Mouse (Mus musculus): Measurements from ENCODE around the gene Mrgpra6.

Mrgpra6 gene

DNA sequence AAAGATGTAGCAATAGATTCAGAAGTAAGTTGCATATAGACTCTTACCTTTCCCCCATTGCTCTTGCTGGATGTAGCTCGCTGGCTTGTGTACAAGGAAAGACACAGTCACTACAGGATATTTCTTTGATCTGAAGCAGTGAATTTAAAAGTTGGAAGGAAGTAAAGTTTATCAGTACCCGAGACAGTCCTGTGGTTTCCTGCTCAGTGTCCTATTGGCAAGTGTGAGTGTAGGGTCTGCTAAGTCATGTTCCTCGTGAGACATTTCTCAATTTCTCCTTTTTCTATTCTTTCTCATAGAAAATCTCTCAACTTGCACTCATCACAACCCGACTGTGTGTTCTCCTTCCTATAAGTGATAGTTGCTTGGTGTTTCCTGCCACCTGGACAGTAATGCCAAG lies at the start of gene Mrgpra6:
TSS of gene Mrgpra6 (minus strand) at position 91 of the 400 bp plus-strand sequence.
- no peak for DNase-seq

DNA sequence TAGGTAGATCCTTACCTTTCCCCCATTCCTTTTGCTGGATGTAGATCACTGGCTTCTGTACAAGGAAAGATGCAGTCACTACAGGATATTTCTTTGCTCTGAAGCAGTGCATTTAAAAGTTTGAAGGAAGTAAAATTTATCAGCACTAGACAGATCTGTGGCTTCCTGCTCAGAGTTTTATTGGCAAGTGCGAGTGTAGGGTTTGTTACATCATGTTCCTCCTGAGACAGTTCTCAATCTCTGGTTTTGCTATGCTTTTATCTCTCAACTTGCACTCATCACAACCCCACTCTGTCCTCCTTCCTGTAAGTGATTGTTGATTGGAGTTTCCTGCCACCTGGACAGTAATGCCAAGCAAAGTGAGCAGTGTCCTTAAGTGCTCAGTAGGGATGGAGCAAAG lies 48.0 kb upstream of the Mrgpra6 start, which contains the start of gene Mrgpra9:
TSS of gene Mrgpra9 (minus strand) at position 79 of the 400 bp plus-strand sequence.
- DNase-seq, result no peak

DNA sequence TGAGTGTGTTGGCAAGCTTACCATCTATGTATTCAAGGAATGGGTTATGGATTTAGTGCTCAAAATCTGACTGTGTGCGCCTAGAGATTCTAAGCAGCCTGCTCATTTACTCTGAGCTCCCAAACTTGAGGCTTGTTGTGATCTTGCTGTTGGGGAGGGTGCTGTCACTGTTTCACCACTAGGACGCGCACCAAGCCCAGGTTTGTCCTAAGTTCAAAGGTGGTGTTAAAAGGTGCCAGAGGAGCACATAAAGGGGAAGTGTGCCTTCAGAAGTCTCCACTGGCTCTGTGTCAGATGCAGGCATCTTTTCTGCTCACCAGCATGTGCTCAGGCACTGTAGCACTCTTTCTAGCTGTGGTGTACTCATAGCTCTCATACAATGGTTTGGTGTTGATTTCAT lies 39.9 kb upstream of the Mrgpra6 start:
- DNase-seq, result no peak

DNA sequence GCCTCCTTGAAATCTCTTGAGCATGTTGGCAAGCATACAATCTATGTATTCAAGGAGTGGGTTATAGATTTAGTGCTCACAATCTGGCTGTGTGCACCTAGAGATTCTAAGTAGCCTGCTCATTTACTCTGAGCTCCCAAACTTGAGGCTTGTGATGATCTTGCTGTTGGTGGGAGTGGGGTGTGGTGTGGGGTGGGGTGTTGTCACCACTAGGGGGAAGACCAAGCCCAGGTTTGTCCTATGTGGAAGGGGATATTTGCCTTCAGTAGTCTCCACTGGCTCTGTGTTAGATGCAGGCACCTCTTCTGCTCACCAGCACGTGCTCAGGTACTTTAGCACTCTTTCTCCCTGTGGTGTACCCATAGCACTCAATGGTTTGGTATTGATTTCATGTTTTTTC lies 9.4 kb downstream of the Mrgpra6 start:
- no peak for DNase-seq

DNA sequence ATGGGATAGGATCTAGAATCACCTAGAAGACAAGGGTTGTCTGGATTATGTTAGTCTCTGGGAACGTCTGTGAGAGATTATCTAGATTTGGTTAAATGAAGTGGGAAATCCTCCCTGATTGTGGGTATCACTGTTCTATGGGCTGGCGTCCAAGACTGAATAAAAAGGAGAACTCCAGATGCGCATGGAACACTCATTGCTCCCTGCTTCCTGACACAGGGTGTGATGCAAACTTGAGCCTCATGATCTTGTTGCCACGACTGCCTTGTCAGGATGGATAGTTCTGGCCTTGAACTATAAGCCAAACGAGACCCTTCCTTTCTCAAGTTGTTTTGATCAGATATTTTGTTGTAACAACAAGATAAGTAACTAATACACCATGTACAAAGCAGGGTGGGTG lies 33.9 kb downstream of the Mrgpra6 start:
- DNase-seq, result no peak

DNA sequence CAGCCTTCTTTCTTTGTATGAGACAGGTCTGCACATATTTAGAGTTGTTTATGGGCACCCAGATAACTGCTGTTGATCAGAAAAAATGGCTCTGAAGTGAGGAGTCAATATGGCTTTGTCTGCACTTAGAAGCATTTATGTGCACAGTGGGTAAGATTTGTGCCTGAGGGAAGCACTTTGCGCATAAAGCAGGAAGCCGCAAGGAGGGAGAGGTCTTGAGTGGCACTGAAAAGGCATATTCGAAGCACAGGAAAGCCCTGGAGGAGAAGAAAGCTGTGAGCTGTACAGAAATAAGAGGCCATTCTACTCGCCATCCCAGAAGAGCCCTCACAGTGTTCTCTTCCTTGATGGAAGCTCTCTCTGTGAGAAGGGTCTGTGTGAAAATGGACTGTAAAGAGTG lies 39.7 kb downstream of the Mrgpra6 start:
- DNase-seq, result no peak

DNA sequence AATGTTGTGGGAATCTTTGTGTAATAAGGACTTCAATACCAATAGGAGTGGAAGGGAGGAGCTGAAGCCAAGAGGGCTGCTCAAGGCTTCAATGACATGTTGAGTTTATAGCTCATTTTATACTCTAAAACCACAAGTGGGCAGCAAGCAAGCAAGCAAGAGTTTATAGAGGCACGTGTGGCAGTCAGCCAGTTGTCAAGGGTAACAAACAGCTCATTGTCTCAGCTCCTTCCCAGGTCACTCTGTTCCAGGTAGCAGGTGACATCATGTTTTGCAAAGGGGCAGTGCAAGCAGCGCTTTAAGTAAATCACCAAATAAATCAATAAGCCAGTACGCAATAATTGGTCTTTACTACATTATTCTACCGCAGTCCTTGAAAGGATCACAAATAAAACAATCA lies 41.5 kb downstream of the Mrgpra6 start:
- no peak for DNase-seq

DNA sequence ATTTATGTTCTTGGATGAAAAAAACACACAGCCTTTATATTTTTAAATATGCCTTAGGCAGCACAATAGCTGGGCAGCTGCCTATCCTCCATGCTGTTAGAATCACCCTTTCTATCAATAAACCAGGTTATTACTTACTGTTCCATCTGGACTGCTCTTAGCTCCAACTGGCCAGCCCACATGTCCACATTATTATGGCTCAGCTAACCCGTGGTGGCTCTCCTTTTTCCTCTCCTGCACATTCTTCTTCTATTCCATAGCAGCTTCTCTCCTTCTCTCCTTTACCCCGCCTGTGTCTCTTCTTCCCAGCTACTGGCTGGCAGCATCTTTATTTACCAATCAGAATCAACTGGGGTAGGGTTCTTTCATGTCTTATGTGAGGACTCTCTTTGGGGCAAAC lies 46.3 kb downstream of the Mrgpra6 start:
- DNase-seq, result no peak

DNA sequence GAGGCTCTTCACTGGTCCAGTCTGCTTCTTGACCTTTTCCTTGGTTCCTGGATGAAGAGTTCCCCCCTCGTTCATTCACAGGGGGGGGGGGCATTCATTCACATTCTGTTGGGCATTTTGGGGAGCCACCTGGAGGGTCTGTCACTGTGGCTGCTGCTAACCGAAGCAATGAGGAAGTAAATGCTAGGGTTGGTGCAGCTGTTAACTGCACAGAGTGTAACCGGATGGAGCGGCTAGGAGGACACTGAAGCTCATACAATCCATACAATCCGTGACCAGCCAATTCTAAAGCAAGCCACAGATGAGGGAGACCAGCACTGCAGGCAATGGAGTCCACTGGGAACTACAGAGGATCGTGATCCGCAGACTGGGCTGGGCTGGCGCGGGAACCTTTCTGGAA lies 47.0 kb downstream of the Mrgpra6 start:
- DNase-seq, result no peak

DNA sequence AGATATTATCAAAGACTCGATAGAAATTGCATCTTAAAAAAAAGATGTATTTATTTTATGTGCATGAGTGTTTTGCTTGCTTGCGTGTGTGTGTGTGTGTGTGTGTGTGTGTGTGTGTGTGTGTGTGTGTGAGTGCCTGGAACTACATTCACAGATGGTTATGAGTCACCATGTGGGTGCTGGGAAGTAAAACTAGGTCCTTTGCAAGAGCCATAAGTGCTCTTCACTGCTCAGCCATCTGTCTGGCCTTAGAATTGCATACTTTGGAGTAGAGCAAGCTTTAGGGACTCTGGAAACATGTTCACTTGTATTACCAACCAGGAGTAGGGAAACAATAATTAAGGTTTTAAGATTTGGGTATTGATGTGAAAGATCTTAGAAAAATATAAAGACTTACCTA lies 48.9 kb downstream of the Mrgpra6 start:
- no peak for DNase-seq

DNA sequence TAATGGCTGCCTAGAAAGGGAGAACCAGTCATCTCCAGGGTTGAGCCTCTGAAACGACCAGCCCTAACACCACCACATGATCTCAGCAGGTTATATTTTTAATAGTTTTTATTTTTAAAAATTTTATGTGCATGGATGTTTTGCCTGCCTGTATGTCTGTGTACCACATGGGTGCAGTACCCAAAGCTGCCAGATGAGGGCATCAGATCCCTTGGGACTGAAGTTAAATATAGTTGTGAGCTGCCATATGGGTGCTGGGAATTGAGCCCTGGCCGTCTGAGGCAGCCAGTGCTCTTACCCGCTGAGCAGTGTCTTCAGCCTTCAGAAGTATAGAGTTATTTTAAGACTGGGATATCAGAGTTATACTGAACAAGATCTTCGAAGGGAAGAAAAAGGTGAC lies 49.3 kb downstream of the Mrgpra6 start:
- DNase-seq, result no peak

DNA sequence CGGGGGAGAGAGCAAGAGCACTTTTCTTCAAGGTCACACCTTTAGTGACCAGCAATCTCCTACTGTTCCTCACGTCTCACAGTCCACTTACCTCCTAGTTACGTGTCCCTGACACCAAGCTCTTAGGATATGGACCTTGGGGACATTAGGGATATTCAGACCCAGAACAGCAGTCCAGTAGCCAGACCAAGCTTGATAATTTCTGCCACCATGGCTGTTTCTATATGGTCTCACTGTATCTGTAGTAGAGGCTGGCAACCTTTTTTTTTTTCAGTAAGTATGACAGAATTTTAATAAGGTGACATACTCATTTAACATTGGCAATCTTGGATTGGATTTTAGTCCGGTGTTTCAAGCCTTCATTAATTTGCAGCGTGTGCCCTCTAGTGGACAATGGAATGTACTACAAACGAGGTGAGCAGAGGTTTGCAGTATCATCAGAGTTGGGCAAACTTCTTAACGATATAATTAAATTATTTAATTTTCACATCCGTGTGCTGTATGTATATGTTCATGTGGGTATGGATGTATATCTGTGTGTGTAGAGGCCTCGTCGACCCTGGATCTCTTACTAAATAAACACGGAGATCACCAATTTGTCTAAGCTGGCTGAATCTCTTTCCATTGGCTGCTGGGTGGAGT lies 54.2 kb downstream of the Mrgpra6 start:
- no peak for DNase-seq

DNA sequence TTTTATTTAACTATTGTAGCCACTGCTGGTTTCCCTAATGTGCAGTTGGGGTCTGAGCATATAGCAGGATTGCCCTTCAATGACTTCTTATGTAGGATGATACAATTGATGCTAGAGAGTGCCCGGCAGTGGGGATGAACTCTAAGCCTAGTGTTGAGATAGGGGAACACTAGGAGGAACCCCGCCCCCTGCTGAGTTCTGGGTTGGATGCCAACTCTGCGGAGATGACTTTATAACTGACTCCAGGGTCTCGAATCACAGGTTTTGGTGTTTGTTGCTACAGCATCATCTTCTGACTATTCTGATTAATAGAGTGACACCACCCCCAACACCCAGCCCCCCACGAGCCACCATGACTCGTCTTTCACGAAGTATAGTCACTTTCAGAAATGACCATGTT lies 56.4 kb downstream of the Mrgpra6 start:
- no peak for DNase-seq

DNA sequence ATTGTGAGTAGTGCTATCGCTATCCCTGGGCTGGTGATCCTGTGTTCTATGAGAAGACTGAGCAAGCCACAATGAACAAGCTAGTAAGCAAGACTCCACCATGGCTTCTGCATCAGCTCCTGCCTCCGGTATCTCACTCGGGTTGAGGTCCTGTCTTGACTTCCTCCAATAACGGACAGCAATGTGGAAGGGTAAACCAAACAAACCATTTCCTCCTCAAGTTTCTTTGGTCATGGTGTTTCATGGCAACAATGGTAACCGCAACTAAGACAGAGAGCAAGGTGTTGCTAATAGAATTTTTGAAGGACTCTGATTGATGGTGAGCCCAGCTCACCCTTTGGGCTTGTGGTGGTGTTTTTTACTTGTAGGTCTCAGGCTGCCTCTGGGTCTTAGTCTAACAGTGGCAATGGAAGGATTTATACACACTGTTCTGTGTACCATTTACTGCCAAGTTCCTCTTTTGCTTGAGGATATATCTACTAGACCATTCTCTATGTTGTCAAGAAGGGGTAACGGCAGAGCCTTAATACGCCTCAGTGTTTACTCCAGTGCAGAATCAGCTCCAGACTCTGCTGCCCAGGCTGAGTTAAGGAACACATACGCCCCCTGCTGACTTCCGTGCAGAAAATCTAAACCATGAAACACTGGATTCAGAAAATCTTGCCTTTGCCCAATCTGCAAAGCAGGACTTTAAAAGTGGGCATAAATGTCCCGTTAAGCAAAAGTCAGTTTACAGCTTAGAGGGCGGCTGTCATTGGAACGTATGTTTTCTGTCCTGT lies 58.5 kb downstream of the Mrgpra6 start:
- peak; percentile 61 for DNase-seq

DNA sequence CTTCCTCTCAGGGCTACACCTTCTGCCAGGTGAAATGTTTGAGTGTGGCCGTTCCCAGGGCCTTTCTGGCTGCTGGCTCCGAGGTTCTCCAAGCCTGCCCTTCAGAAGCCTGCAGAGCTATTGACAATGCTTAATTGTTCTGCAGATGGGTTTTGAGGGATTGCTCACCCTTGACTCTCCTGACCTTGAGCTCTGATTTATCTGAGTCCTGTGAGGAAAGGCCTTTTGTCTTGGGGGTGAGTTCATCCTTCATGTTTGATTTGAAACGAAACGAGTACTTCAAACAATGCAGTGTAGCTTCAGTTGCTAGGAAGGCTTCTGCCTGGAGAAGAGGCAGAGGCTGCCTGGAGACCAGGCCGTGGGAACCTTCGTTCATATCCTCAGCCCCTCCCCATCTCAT lies 60.4 kb downstream of the Mrgpra6 start:
- DNase-seq, result no peak

DNA sequence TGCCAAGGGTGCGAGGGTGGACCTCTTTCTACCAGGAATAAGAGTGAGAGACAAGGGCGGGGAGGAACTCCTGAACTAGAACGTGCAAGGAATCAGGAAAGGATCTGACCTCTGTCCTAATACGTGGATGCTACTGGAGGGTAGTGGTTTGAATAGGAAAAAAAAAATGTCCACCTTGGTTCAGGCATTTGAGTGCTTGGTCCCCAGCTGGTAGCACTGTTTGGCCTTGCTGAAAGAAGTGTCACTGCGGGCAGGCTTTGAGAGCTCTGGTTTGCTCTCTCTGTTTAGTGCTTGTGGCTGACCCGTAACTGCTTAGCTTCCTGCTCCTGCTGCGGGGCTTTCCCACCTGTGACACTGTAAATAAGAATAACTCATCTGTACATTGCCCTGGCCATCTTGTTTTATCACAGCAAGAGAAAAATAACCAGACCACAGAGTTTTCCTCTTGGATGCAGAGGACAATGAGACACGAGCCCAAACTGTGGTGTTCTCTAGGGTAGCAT lies 64.8 kb downstream of the Mrgpra6 start:
- no peak for DNase-seq
